In genomic region chr5:134182735-134183134, GRCm38 (mm10) we compare ENCODE assay signal across 7 mouse cellular contexts. TPM values are rescaled to one million over a fixed set of nuclear protein-coding genes. Genes with fewer than 3 reads are reported as not detected.
A peak's percentile ranks its signal among the peaks of the same experiment; 100 is the strongest.
DNase-seq lines count a peak whose midpoint lies in the region; ATAC-seq and TF ChIP-seq lines count a peak whose summit lies in the region.

No protein-coding gene starts in this region.

- TF ChIP-seq POLR2A in limb, embryonic 14.5 days (IDR thresholded peaks at IDR 0.05; ENCODE audit: borderline replicate concordance, extremely low read depth, insufficient read depth, insufficient read length): no peak

- H3K4me3 ChIP-seq in embryonic facial prominence, embryonic 13.5 days: peak overlapping the region; percentile 69
- H3K4me3 ChIP-seq in hindbrain, embryonic 12.5 days: no peak overlapping the region
- 0 out of 2 replicates have a peak overlapping the region, but pooled peaks have one; percentile 75 for H3K4me3 ChIP-seq in limb, embryonic 14.5 days (replicated peaks; ENCODE audit: low read length)
- H3K4me3 ChIP-seq in neural tube, embryonic 13.5 days: peak overlapping the region; percentile 53

- H3K9ac ChIP-seq in embryonic facial prominence, embryonic 13.5 days: peak overlapping the region; percentile 83; the same call in 1 of the 2 replicates
- H3K9ac ChIP-seq in hindbrain, embryonic 12.5 days: no peak overlapping the region
- H3K9ac ChIP-seq in limb, embryonic 14.5 days (ENCODE audit: low read depth, low read length, severe bottlenecking): peak overlapping the region; percentile 91; the same call in 1 of the 2 replicates
- H3K9ac ChIP-seq in neural tube, embryonic 13.5 days: peak overlapping the region; percentile 78; the same call in 1 of the 2 replicates

- peak overlapping the region; percentile 88 for H3K4me2 ChIP-seq in embryonic facial prominence, embryonic 13.5 days
- peak overlapping the region; percentile 71 for H3K4me2 ChIP-seq in hindbrain, embryonic 12.5 days (replicated peaks)
- H3K4me2 ChIP-seq in limb, embryonic 14.5 days (replicated peaks; ENCODE audit: low read depth, low read length, severe bottlenecking): peak overlapping the region; percentile 93
- H3K4me2 ChIP-seq in neural tube, embryonic 13.5 days: peak overlapping the region; percentile 87

- 79% methylated on average over 4 of the region's 4 CpGs for WGBS in embryonic facial prominence, embryonic 13.5 days
- WGBS in hindbrain, embryonic 12.5 days: 74% methylated on average over 4 of the region's 4 CpGs
- WGBS in limb, embryonic 14.5 days: 75% methylated on average over 4 of the region's 4 CpGs
- 54% methylated on average over 4 of the region's 4 CpGs for WGBS in neural tube, embryonic 13.5 days

- peak; percentile 44 for DNase-seq in Muller cell, postnatal 12 days (ENCODE audit: inconsistent ontology term)
- no peak for DNase-seq in limb, embryonic 14.5 days (ENCODE audit: low spot score)
- DNase-seq in frontal cortex, postnatal 14 days (ENCODE audit: low spot score in 2 of 2): no peak
- no peak for DNase-seq in layer of hippocampus, adult 11-12 months (ENCODE audit: low spot score)

- no peaks in the 10 kb centered on the region for H3K9me3 ChIP-seq in embryonic facial prominence, embryonic 13.5 days
- H3K9me3 ChIP-seq in hindbrain, embryonic 12.5 days (replicated peaks): no peaks in the 10 kb centered on the region
- no peaks in the 10 kb centered on the region for H3K9me3 ChIP-seq in limb, embryonic 14.5 days (ENCODE audit: control insufficient read depth, low read length)
- no peaks in the 10 kb centered on the region for H3K9me3 ChIP-seq in neural tube, embryonic 13.5 days

- peaks cover 19% of the 10 kb centered on the region for H3K4me1 ChIP-seq in embryonic facial prominence, embryonic 13.5 days
- H3K4me1 ChIP-seq in hindbrain, embryonic 12.5 days: peaks cover 19% of the 10 kb centered on the region
- peaks cover 12% of the 10 kb centered on the region for H3K4me1 ChIP-seq in limb, embryonic 14.5 days (ENCODE audit: control insufficient read depth, insufficient read depth, low read length)
- H3K4me1 ChIP-seq in neural tube, embryonic 13.5 days (replicated peaks): peaks cover 19% of the 10 kb centered on the region

- H3K27me3 ChIP-seq in embryonic facial prominence, embryonic 13.5 days: no peaks in the 10 kb centered on the region
- no peaks in the 10 kb centered on the region; the same call in 1 of the 2 replicates for H3K27me3 ChIP-seq in hindbrain, embryonic 12.5 days
- no peaks in the 10 kb centered on the region for H3K27me3 ChIP-seq in limb, embryonic 14.5 days (ENCODE audit: control insufficient read depth, insufficient read depth, low read length)
- no peaks in the 10 kb centered on the region for H3K27me3 ChIP-seq in neural tube, embryonic 13.5 days

- H3K27ac ChIP-seq in embryonic facial prominence, embryonic 13.5 days: peak overlapping the region; percentile 95; the same call in 1 of the 2 replicates
- no peak overlapping the region for H3K27ac ChIP-seq in hindbrain, embryonic 12.5 days
- no peak overlapping the region for H3K27ac ChIP-seq in limb, embryonic 14.5 days (replicated peaks; ENCODE audit: low read depth, low read length)
- 0 out of 2 replicates have a peak overlapping the region, but pooled peaks have one; percentile 18 for H3K27ac ChIP-seq in neural tube, embryonic 13.5 days (replicated peaks)

- ATAC-seq in embryonic facial prominence, embryonic 13.5 days (ENCODE audit: insufficient number of reproducible peaks, insufficient read depth, low FRiP score, low TSS enrichment, low read depth): no peak
- ATAC-seq in hindbrain, embryonic 12.5 days (ENCODE audit: low FRiP score): no peak
- ATAC-seq in limb, embryonic 14.5 days (ENCODE audit: low FRiP score, low read depth): no peak
- no peak for ATAC-seq in neural tube, embryonic 13.5 days (ENCODE audit: low read depth)

- H3K36me3 ChIP-seq in embryonic facial prominence, embryonic 13.5 days: no peaks in the 10 kb centered on the region
- H3K36me3 ChIP-seq in hindbrain, embryonic 12.5 days: no peaks in the 10 kb centered on the region
- no peaks in the 10 kb centered on the region for H3K36me3 ChIP-seq in limb, embryonic 14.5 days (ENCODE audit: control insufficient read depth, insufficient read depth, low read length)
- H3K36me3 ChIP-seq in neural tube, embryonic 13.5 days: no peaks in the 10 kb centered on the region

RNA-seq across cellular contexts. Expression of gene Gtf2ird2, which starts 1.1 kb away (rescaled TPM):
- polyA plus RNA-seq in embryonic facial prominence, embryonic 13.5 days (2015; fragmentation: Nextera tagmentation; extraction: Ambion mirVana): 12.6 and 13.0 TPM in 2 replicates
- polyA plus RNA-seq in hindbrain, embryonic 12.5 days (2016; fragmentation: Nextera tagmentation; extraction: Ambion mirVana): 11.7 and 12.8 TPM in 2 replicates
- polyA plus RNA-seq in limb, embryonic 14.5 days (2012; rRNA removed): 14.8 and 15.8 TPM in 2 replicates
- polyA plus RNA-seq in limb, embryonic 14.5 days (2014; fragmentation: Nextera tagmentation; extraction: Ambion mirVana): 7.9 and 8.5 TPM in 2 replicates
- polyA plus RNA-seq in neural tube, embryonic 13.5 days (2015; fragmentation: Nextera tagmentation; extraction: Ambion mirVana): 13.9 and 14.4 TPM in 2 replicates

RNA-seq across cellular contexts. Expression of gene Rcc1l, which starts 6.2 kb away (rescaled TPM):
- 29.1 and 36.9 TPM in 2 replicates for polyA plus RNA-seq in embryonic facial prominence, embryonic 13.5 days (2015; fragmentation: Nextera tagmentation; extraction: Ambion mirVana)
- 27.4 and 28.0 TPM in 2 replicates for polyA plus RNA-seq in hindbrain, embryonic 12.5 days (2016; fragmentation: Nextera tagmentation; extraction: Ambion mirVana)
- 24.7 and 26.4 TPM in 2 replicates for polyA plus RNA-seq in limb, embryonic 14.5 days (2012; rRNA removed)
- polyA plus RNA-seq in limb, embryonic 14.5 days (2014; fragmentation: Nextera tagmentation; extraction: Ambion mirVana): 30.1 and 30.4 TPM in 2 replicates
- 14.9 and 16.6 TPM in 2 replicates for polyA plus RNA-seq in neural tube, embryonic 13.5 days (2015; fragmentation: Nextera tagmentation; extraction: Ambion mirVana)

RNA-seq across cellular contexts. Expression of gene Ncf1, which starts 46.7 kb away (rescaled TPM):
- 4.4 and 5.2 TPM in 2 replicates for polyA plus RNA-seq in embryonic facial prominence, embryonic 13.5 days (2015; fragmentation: Nextera tagmentation; extraction: Ambion mirVana)
- polyA plus RNA-seq in hindbrain, embryonic 12.5 days (2016; fragmentation: Nextera tagmentation; extraction: Ambion mirVana): 3.6 and 4.6 TPM in 2 replicates
- polyA plus RNA-seq in limb, embryonic 14.5 days (2012; rRNA removed): 8.4 and 8.8 TPM in 2 replicates
- 8.3 and 10.2 TPM in 2 replicates for polyA plus RNA-seq in limb, embryonic 14.5 days (2014; fragmentation: Nextera tagmentation; extraction: Ambion mirVana)
- 3.1 and 3.5 TPM in 2 replicates for polyA plus RNA-seq in neural tube, embryonic 13.5 days (2015; fragmentation: Nextera tagmentation; extraction: Ambion mirVana)

Comparison
In these comparisons a context has a peak if more than half of its experiments do, and no peak if none do; other contexts are left out.
1. H3K27ac ChIP-seq: peak in embryonic facial prominence, embryonic 13.5 days (single experiment) and neural tube, embryonic 13.5 days (single experiment); none in hindbrain, embryonic 12.5 days (single experiment) and limb, embryonic 14.5 days (single experiment).
2. Peak in every context shown above with its lines, with median percentiles within 50 percentile points of each other: H3K4me2 ChIP-seq.